ENCODE assay signal across 7 mouse cellular contexts in genomic region chr12:86492822-86493221, GRCm38 (mm10).
DNase-seq lines count a peak whose midpoint lies in the region; ATAC-seq and TF ChIP-seq lines count a peak whose summit lies in the region.

No protein-coding gene starts in this region.

- H3K9ac ChIP-seq in intestine, embryonic 15.5 days, result no peak overlapping the region
- no peak overlapping the region for H3K9ac ChIP-seq in intestine, postnatal 0 days (ENCODE audit: low read depth, low read length)
- H3K9ac ChIP-seq in embryonic facial prominence, embryonic 11.5 days (replicated peaks; ENCODE audit: low read length), result no peak overlapping the region
- H3K9ac ChIP-seq in heart, embryonic 13.5 days, result peak overlapping the region; percentile 47; the same call in 1 of the 2 replicates
- H3K9ac ChIP-seq in limb, embryonic 14.5 days (ENCODE audit: low read depth, low read length, severe bottlenecking), result no peak overlapping the region

- no peaks in the 10 kb centered on the region for H3K27me3 ChIP-seq in intestine, embryonic 15.5 days (replicated peaks)
- H3K27me3 ChIP-seq in intestine, postnatal 0 days (replicated peaks; ENCODE audit: control insufficient read depth, insufficient read depth, low read length), result no peaks in the 10 kb centered on the region
- H3K27me3 ChIP-seq in embryonic facial prominence, embryonic 11.5 days (ENCODE audit: control insufficient read depth, insufficient read depth, low read length), result no peaks in the 10 kb centered on the region
- H3K27me3 ChIP-seq in heart, embryonic 13.5 days (replicated peaks), result no peaks in the 10 kb centered on the region
- H3K27me3 ChIP-seq in limb, embryonic 14.5 days (ENCODE audit: control insufficient read depth, insufficient read depth, low read length), result no peaks in the 10 kb centered on the region

- no peaks in the 10 kb centered on the region for H3K9me3 ChIP-seq in intestine, embryonic 15.5 days
- H3K9me3 ChIP-seq in intestine, postnatal 0 days (ENCODE audit: control insufficient read depth), result no peaks in the 10 kb centered on the region
- H3K9me3 ChIP-seq in embryonic facial prominence, embryonic 11.5 days (replicated peaks; ENCODE audit: control insufficient read depth, low read length), result no peaks in the 10 kb centered on the region
- H3K9me3 ChIP-seq in heart, embryonic 13.5 days, result no peaks in the 10 kb centered on the region
- H3K9me3 ChIP-seq in limb, embryonic 14.5 days (ENCODE audit: control insufficient read depth, low read length), result no peaks in the 10 kb centered on the region

- no peak for TF ChIP-seq POLR2A in limb, embryonic 14.5 days (IDR thresholded peaks at IDR 0.05; ENCODE audit: borderline replicate concordance, extremely low read depth, insufficient read depth, insufficient read length)

- H3K4me1 ChIP-seq in intestine, embryonic 15.5 days (replicated peaks), result no peaks in the 10 kb centered on the region
- no peaks in the 10 kb centered on the region for H3K4me1 ChIP-seq in intestine, postnatal 0 days (replicated peaks; ENCODE audit: control insufficient read depth, insufficient read depth, low read length)
- H3K4me1 ChIP-seq in embryonic facial prominence, embryonic 11.5 days (ENCODE audit: control insufficient read depth, insufficient read depth, low read length), result no peaks in the 10 kb centered on the region
- H3K4me1 ChIP-seq in heart, embryonic 13.5 days, result peaks cover 22% of the 10 kb centered on the region
- peaks cover 10% of the 10 kb centered on the region for H3K4me1 ChIP-seq in limb, embryonic 14.5 days (ENCODE audit: control insufficient read depth, insufficient read depth, low read length)

- WGBS in intestine, embryonic 15.5 days, result 36% methylated on average over 9 of the region's 9 CpGs
- WGBS in intestine, postnatal 0 days, result 28% methylated on average over 9 of the region's 9 CpGs
- 21% methylated on average over 8 of the region's 9 CpGs for WGBS in embryonic facial prominence, embryonic 11.5 days
- WGBS in heart, embryonic 13.5 days, result 23% methylated on average over 8 of the region's 9 CpGs
- WGBS in limb, embryonic 14.5 days, result 9% methylated on average over 6 of the region's 9 CpGs

- no peaks in the 10 kb centered on the region for H3K36me3 ChIP-seq in intestine, embryonic 15.5 days
- no peaks in the 10 kb centered on the region for H3K36me3 ChIP-seq in intestine, postnatal 0 days (ENCODE audit: control insufficient read depth, insufficient read depth)
- H3K36me3 ChIP-seq in embryonic facial prominence, embryonic 11.5 days (replicated peaks; ENCODE audit: control insufficient read depth, insufficient read depth, low read depth, low read length), result no peaks in the 10 kb centered on the region
- H3K36me3 ChIP-seq in heart, embryonic 13.5 days, result 0 out of 2 replicates have a peak, but pooled peaks cover 3% of the 10 kb centered on the region
- H3K36me3 ChIP-seq in limb, embryonic 14.5 days (ENCODE audit: control insufficient read depth, insufficient read depth, low read length), result no peaks in the 10 kb centered on the region

- peak; percentile 60 for DNase-seq in embryonic facial prominence, embryonic 11.5 days (ENCODE audit: low spot score)
- peak; percentile 84 for DNase-seq in limb, embryonic 14.5 days (ENCODE audit: low spot score)
- no peak for DNase-seq in testis, postnatal 10 days (ENCODE audit: low spot score)
- DNase-seq in cerebellum, adult 9-10 months, result no peak

- no peak overlapping the region for H3K4me3 ChIP-seq in intestine, embryonic 15.5 days (replicated peaks)
- H3K4me3 ChIP-seq in intestine, postnatal 0 days (ENCODE audit: low read depth, low read length), result no peak overlapping the region
- H3K4me3 ChIP-seq in embryonic facial prominence, embryonic 11.5 days (ENCODE audit: low read depth, low read length), result no peak overlapping the region
- no peak overlapping the region for H3K4me3 ChIP-seq in heart, embryonic 13.5 days
- no peak overlapping the region for H3K4me3 ChIP-seq in limb, embryonic 14.5 days (replicated peaks; ENCODE audit: low read length)

- no peak for TF ChIP-seq CTCF in intestine, postnatal 0 days (IDR thresholded peaks at IDR 0.05; ENCODE audit: low read depth)

- no peak for ATAC-seq in intestine, embryonic 15.5 days
- ATAC-seq in intestine, postnatal 0 days, result no peak
- peak; percentile 58; the same call in 1 of the 2 replicates for ATAC-seq in embryonic facial prominence, embryonic 11.5 days (replicated peaks; ENCODE audit: insufficient number of reproducible peaks, low FRiP score, low TSS enrichment, low read depth)
- ATAC-seq in heart, embryonic 13.5 days (ENCODE audit: extremely low read depth, insufficient number of reproducible peaks, low FRiP score, low TSS enrichment), result no peak
- ATAC-seq in limb, embryonic 14.5 days (ENCODE audit: low FRiP score, low read depth), result peak; percentile 86

- no peak overlapping the region for H3K27ac ChIP-seq in intestine, embryonic 15.5 days
- no peak overlapping the region for H3K27ac ChIP-seq in intestine, postnatal 0 days (ENCODE audit: low read depth, low read length)
- no peak overlapping the region for H3K27ac ChIP-seq in embryonic facial prominence, embryonic 11.5 days (replicated peaks; ENCODE audit: low read depth, low read length)
- peak overlapping the region; percentile 55 for H3K27ac ChIP-seq in heart, embryonic 13.5 days (replicated peaks)
- peak overlapping the region; percentile 59 for H3K27ac ChIP-seq in limb, embryonic 14.5 days (replicated peaks; ENCODE audit: low read depth, low read length)

- peak overlapping the region; percentile 19; the same call in 1 of the 2 replicates for H3K4me2 ChIP-seq in intestine, embryonic 15.5 days (replicated peaks)
- no peak overlapping the region for H3K4me2 ChIP-seq in intestine, postnatal 0 days (replicated peaks; ENCODE audit: low read depth)
- H3K4me2 ChIP-seq in embryonic facial prominence, embryonic 11.5 days (ENCODE audit: low read depth, low read length), result no peak overlapping the region; the same call in 1 of the 2 replicates
- H3K4me2 ChIP-seq in heart, embryonic 13.5 days, result peak overlapping the region; percentile 47
- peak overlapping the region; percentile 34 for H3K4me2 ChIP-seq in limb, embryonic 14.5 days (replicated peaks; ENCODE audit: low read depth, low read length, severe bottlenecking)

Comparison
In these comparisons a context has a peak if more than half of its experiments do, and no peak if none do; other contexts are left out.
1. H3K4me2 ChIP-seq: peak in intestine, embryonic 15.5 days (single experiment), heart, embryonic 13.5 days (single experiment) and limb, embryonic 14.5 days (single experiment); none in intestine, postnatal 0 days (single experiment) and embryonic facial prominence, embryonic 11.5 days (single experiment).
2. ATAC-seq: peak in embryonic facial prominence, embryonic 11.5 days (single experiment) and limb, embryonic 14.5 days (single experiment); none in intestine, embryonic 15.5 days (single experiment), intestine, postnatal 0 days (single experiment) and heart, embryonic 13.5 days (single experiment).
3. H3K27ac ChIP-seq: peak in heart, embryonic 13.5 days (single experiment) and limb, embryonic 14.5 days (single experiment); none in intestine, embryonic 15.5 days (single experiment), intestine, postnatal 0 days (single experiment) and embryonic facial prominence, embryonic 11.5 days (single experiment).
4. DNase-seq: peak in embryonic facial prominence, embryonic 11.5 days (single experiment) and limb, embryonic 14.5 days (single experiment); none in testis, postnatal 10 days (single experiment) and cerebellum, adult 9-10 months (single experiment).